Mouse (Mus musculus): Measurements from ENCODE around the gene Pf4. TPM values are rescaled to one million over a fixed set of nuclear protein-coding genes. Genes with fewer than 3 reads are reported as not detected.

The Pf4 gene
- polyA plus RNA-seq, 1 experiment from 2014 or later, result 54.1 TPM

GRCm38 (mm10) chr5:90765821-90766606, 6.2 kb upstream of the Pf4 start:
- Histone ChIP-seq H3K4me1 (no peaks in the 10 kb centered on the region), H3K36me3 (replicated peaks) (no peaks in the 10 kb centered on the region), H3K9me3 (no peaks in the 10 kb centered on the region), H3K27me3 (ENCODE audit: poor library complexity, severe bottlenecking) (peaks cover 12% of the 10 kb centered on the region), H3K27ac (no peak overlapping the region), H3K4me3 (no peak overlapping the region)
- DNase-seq (ENCODE audit: extremely low spot score, low spot score), result no peak
- 77% methylated on average over 8 of the region's 8 CpGs for WGBS

- 75% methylated on average over 3 of the region's 3 CpGs for WGBS
- H3K4me3 ChIP-seq, result no peak within 1 kb of the TSS
- no peaks in the 10 kb centered on the region for H3K9me3 ChIP-seq
- H3K4me1 ChIP-seq, result no peaks in the 10 kb centered on the region
- no peak within 1 kb of the TSS for H3K27ac ChIP-seq
- no peak for DNase-seq (ENCODE audit: extremely low spot score, low spot score)
- H3K36me3 ChIP-seq (replicated peaks), result no peaks in the 10 kb centered on the region
- H3K27me3 ChIP-seq (ENCODE audit: poor library complexity, severe bottlenecking), result no peaks in the 10 kb centered on the region
Observed at GRCm38 (mm10) chr5:90768218-90768617, 4.0 kb upstream of the Pf4 start, which contains the start of gene Ppbp. Gene Ppbp (plus strand): TSS chr5:90768518.

GRCm38 (mm10) chr5:90771369-90771768, 866 bp upstream of the Pf4 start:
- Histone ChIP-seq H3K4me1 (no peaks in the 10 kb centered on the region), H3K36me3 (replicated peaks) (no peaks in the 10 kb centered on the region), H3K9me3 (no peaks in the 10 kb centered on the region), H3K27me3 (ENCODE audit: poor library complexity, severe bottlenecking) (no peaks in the 10 kb centered on the region), H3K4me3 (no peak overlapping the region), H3K27ac (no peak overlapping the region)
- no peak for DNase-seq (ENCODE audit: extremely low spot score, low spot score)
- WGBS, result 72% methylated on average over 3 of the region's 3 CpGs

- Histone ChIP-seq H3K4me1 (peaks cover 11% of the 10 kb centered on the region), H3K27ac (no peak overlapping the region), H3K27me3 (ENCODE audit: poor library complexity, severe bottlenecking) (no peaks in the 10 kb centered on the region), H3K9me3 (no peaks in the 10 kb centered on the region), H3K36me3 (replicated peaks) (no peaks in the 10 kb centered on the region), H3K4me3 (no peak overlapping the region)
- DNase-seq (ENCODE audit: extremely low spot score, low spot score), result no peak
- 94% methylated on average over 5 of the region's 5 CpGs for WGBS
Observed at GRCm38 (mm10) chr5:90775562-90775961, 3.3 kb downstream of the Pf4 start.

DNA sequence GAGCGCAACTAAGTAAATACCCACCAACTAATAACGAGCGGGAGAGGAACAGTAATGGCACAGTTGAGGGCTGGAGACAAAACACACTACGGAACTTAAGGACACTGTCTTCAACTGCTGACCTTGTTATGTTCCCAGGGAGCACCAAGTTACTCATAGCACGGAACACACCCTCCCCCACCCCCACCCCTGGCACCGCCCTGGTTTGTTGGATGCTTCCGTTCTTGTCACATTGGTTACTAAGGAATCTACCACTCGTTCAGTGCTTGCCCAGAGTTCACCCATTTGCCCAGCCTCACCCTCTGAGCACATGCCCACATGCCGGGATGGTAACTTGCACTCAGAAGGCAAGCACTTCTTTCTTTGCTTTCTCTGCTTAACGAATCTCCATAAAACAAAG, 5.4 kb downstream of the Pf4 start:
- H3K9me3 ChIP-seq, result no peaks in the 10 kb centered on the region
- no peak overlapping the region for H3K4me3 ChIP-seq
- WGBS, result 77% methylated on average over 10 of the region's 10 CpGs
- peaks cover 11% of the 10 kb centered on the region for H3K4me1 ChIP-seq
- DNase-seq (ENCODE audit: extremely low spot score, low spot score), result no peak
- no peak overlapping the region for H3K27ac ChIP-seq
- H3K27me3 ChIP-seq (ENCODE audit: poor library complexity, severe bottlenecking), result no peaks in the 10 kb centered on the region
- no peaks in the 10 kb centered on the region for H3K36me3 ChIP-seq (replicated peaks)

DNA sequence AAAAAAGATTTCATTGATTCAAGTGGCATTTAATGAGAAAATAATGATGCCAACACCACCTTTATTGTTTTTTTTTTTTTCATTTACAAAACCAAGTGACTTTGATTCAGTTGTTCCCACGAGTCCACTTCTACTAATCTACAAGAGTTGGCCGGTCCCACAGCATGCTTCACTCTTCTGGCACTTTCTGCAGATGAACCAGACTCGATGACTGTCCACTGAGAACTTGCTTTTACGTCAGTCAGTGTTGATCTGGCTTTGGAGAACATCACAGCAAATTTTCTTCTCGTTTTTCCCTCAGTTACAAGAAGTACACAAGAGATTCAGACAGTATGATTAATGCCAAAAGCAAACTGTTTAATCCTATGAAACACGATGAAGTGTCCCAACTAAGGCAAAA, 6.6 kb downstream of the Pf4 start:
- H3K27me3 ChIP-seq (ENCODE audit: poor library complexity, severe bottlenecking), result no peaks in the 10 kb centered on the region
- peaks cover 11% of the 10 kb centered on the region for H3K4me1 ChIP-seq
- 85% methylated on average over 6 of the region's 6 CpGs for WGBS
- H3K27ac ChIP-seq, result no peak overlapping the region
- no peaks in the 10 kb centered on the region for H3K36me3 ChIP-seq (replicated peaks)
- DNase-seq (ENCODE audit: extremely low spot score, low spot score), result no peak
- H3K9me3 ChIP-seq, result no peaks in the 10 kb centered on the region
- H3K4me3 ChIP-seq, result no peak overlapping the region

DNA sequence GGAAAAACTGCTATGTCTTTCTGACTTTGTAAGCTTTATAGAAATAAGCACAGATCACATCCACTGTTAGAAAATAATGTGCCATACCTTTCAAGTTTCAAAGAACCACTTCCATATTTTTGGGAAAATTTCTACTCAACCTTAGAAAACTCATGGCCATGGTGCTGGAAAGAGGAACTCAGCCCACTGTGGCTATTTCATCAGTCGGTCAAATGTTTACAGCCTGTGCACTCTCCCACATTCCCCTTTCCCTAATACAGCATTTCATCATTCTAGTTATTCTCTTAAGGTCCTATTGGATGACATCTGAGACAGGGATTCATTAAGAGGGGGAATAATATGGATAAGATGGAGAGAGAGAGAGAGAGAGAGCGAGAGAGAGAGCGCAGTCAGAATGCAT, 11.5 kb downstream of the Pf4 start:
- no peak for DNase-seq (ENCODE audit: extremely low spot score, low spot score)
- WGBS, result 91% methylated on average over 3 of the region's 3 CpGs
- Histone ChIP-seq H3K4me1 (peaks cover 9% of the 10 kb centered on the region), H3K9me3 (no peaks in the 10 kb centered on the region), H3K27me3 (ENCODE audit: poor library complexity, severe bottlenecking) (peaks cover 8% of the 10 kb centered on the region), H3K4me3 (no peak overlapping the region), H3K27ac (no peak overlapping the region), H3K36me3 (replicated peaks) (no peaks in the 10 kb centered on the region)

DNA sequence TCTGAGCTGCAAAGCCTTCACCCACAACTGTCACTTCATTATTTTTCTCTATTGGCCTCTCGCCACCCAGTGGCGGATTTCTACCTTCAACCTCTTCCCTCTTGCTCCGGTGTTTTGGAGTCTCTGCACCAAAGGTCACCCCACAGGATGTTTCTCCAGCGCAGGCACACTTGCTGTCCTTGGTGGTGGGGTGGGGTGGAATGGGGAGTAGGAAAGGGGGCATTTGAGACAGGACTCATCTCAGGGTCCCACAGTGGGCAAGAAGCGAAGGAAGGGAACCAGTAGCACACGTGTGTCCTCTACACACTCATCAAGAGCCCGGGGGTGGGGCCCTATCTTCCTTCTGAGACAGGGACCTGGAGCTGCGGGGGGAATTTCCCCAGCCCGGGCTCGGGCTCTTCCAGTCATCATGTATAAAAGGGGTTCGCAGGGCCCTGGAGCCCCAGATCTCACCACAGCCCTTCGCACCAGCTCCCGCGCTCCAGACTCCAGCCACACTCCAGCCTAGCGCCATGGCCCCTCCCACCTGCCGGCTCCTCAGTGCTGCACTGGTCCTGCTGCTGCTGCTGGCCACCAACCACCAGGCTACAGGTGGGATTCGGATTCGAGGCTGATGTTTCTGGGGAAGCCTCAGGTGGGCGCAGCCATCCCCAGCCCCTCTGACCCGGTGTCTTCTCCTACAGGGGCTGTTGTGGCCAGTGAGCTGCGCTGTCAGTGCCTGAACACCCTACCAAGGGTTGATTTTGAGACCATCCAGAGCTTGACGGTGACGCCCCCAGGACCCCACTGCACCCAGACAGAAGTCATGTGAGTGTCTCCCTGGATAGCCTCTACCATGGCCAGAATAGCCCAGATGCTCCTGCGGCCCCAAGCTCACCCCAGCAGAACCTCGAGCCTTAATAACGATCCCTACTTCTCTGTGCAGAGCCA, 13.7 kb downstream of the Pf4 start, which contains the start of gene Cxcl3:
Cxcl3 (plus strand) TSS at position 445 of the 930 bp plus-strand sequence.
- H3K4me3 ChIP-seq, result peak within 1 kb of the TSS; percentile 52
- WGBS, result 15% methylated on average over 26 of the region's 26 CpGs
- peaks cover 8% of the 10 kb centered on the region for H3K27me3 ChIP-seq (ENCODE audit: poor library complexity, severe bottlenecking)
- no peaks in the 10 kb centered on the region for H3K36me3 ChIP-seq (replicated peaks)
- H3K27ac ChIP-seq, result no peak within 1 kb of the TSS
- peak; percentile 44 for DNase-seq (ENCODE audit: extremely low spot score, low spot score)
- no peaks in the 10 kb centered on the region for H3K9me3 ChIP-seq
- peaks cover 9% of the 10 kb centered on the region for H3K4me1 ChIP-seq

DNA sequence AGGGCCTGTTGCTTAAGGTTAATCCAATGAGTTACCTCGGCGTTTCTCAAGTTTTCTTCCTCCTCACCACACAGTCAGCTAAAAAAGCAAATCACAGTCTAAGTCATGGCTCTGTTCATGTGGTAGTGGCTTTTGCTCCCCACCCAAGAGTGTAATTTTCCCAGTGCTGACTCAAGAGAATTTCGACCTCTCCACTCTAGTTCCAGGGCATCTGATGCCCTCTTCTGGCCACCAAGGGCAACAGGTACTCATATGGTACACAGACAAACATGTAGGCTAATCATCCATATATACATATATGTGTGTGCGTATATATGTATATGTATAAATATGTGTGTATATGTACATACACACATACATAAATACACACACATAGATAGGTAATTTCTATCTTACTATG, 15.9 kb downstream of the Pf4 start:
- H3K4me1 ChIP-seq, result peaks cover 9% of the 10 kb centered on the region
- H3K27me3 ChIP-seq (ENCODE audit: poor library complexity, severe bottlenecking), result peaks cover 8% of the 10 kb centered on the region
- WGBS, result 76% methylated on average over 4 of the region's 4 CpGs
- H3K9me3 ChIP-seq, result no peaks in the 10 kb centered on the region
- H3K36me3 ChIP-seq (replicated peaks), result no peaks in the 10 kb centered on the region
- H3K27ac ChIP-seq, result no peak overlapping the region
- H3K4me3 ChIP-seq, result no peak overlapping the region
- DNase-seq (ENCODE audit: extremely low spot score, low spot score), result no peak

DNA sequence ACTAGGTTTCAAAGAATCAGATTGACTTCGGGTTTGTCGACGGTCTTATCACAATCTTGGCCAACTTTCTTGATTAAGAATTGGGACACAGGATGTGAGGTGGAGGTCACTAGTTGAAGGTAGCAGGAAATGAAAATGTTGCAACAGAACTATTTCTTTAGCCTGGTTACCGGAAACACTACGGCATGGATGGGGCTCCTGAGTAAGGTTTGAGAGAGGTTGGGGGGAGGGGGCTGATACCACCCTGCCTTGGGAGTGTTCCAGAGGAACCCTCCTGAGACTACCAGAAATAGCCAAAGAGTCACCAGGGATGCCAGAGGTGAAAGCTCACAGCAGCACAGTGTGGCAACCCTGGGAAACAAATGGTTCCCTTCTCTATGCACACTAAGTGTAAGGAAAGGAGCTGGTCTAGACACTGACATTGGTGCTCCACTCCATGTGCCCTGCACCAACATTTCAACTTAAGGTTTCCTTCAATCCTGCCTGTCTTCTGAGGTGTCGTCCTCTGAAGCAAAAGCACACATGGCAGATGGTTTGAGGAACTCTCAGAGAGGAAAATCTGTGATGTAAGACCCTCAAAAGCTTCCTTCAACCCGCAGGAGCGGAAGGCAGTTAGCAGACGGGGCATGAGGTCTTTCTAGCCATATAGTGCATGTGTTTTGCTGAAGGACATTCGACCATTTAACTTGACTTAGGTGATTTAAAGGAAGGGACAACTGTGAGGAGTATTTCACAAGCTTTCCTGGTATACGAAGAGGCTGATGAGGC, 17.3 kb downstream of the Pf4 start:
- Histone ChIP-seq H3K9me3 (no peaks in the 10 kb centered on the region), H3K27ac (no peak overlapping the region), H3K4me3 (no peak overlapping the region), H3K27me3 (ENCODE audit: poor library complexity, severe bottlenecking) (peaks cover 8% of the 10 kb centered on the region), H3K36me3 (replicated peaks) (no peaks in the 10 kb centered on the region), H3K4me1 (peaks cover 9% of the 10 kb centered on the region)
- DNase-seq (ENCODE audit: extremely low spot score, low spot score), result no peak
- WGBS, result 88% methylated on average over 11 of the region's 11 CpGs

- peaks cover 8% of the 10 kb centered on the region for H3K27me3 ChIP-seq (ENCODE audit: poor library complexity, severe bottlenecking)
- H3K9me3 ChIP-seq, result no peaks in the 10 kb centered on the region
- H3K36me3 ChIP-seq (replicated peaks), result no peaks in the 10 kb centered on the region
- no peak overlapping the region for H3K4me3 ChIP-seq
- WGBS, result 89% methylated on average over 8 of the region's 8 CpGs
- H3K4me1 ChIP-seq, result peaks cover 9% of the 10 kb centered on the region
- no peak overlapping the region for H3K27ac ChIP-seq
- DNase-seq (ENCODE audit: extremely low spot score, low spot score), result no peak
Observed at GRCm38 (mm10) chr5:90790074-90790502, 17.9 kb downstream of the Pf4 start.

DNA sequence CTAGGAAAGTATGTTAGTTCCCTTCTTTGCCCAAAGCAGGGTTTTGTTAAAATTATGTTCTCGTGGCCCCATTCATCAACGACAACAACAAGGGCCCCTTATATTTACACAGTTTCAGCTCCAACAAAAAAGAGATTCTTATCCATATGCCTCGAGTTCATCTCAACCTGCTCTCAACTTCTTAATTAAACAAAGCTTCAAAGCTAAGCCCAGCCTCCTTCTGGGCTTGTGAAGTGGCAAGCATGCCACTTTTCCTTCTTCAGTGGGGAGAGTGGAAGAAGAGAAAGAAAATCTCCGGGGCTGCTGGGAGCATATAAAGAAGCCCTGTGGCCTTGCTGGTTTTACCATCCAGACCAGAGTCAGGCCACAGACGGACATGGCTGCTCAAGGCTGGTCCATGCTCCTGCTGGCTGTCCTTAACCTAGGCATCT, 22.0 kb downstream of the Pf4 start, which contains the start of gene Cxcl15:
Cxcl15 (plus strand) TSS at position 340 of the 431 bp plus-strand sequence.
- H3K4me1 ChIP-seq, result no peaks in the 10 kb centered on the region
- no peak within 1 kb of the TSS for H3K27ac ChIP-seq
- no peak within 1 kb of the TSS for H3K4me3 ChIP-seq
- 82% methylated on average over 5 of the region's 5 CpGs for WGBS
- no peaks in the 10 kb centered on the region for H3K27me3 ChIP-seq (ENCODE audit: poor library complexity, severe bottlenecking)
- no peaks in the 10 kb centered on the region for H3K36me3 ChIP-seq (replicated peaks)
- DNase-seq (ENCODE audit: extremely low spot score, low spot score), result no peak
- H3K9me3 ChIP-seq, result no peaks in the 10 kb centered on the region

Data from forebrain, embryonic 10.5 days (tissue).